Mouse (Mus musculus): ENCODE measurements at regions not wholly inside any gene's neighbourhood (a gene's known extent, or its start where the extent isn't known, plus 50 kb on each side); places are given as distances from the start of the nearest gene placed in this dataset.

DNA sequence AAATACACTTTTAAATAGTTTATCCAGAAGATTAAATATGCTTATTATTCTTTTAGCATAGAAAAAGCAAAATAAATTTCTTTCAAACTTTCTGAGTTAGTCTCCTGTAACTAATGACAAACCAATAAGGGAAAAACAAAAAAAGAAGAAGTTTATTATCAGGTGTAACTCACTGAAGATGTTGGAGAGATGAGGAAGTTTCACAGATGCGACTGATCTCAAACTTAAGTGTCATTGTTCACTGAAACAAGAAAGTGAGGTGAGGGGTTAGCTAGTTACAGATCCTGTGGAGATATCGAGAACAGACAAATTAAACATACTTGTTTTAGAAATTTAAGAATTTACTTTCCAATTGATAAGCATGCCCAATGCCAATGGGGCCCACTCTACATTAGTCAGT lies 199.2 kb downstream of the Wdr20rt start:
- TF ChIP-seq CTCF (IDR thresholded peaks at IDR 0.05; ENCODE audit: low read depth) (no peak), EP300 (IDR thresholded peaks at IDR 0.05; ENCODE audit: low read depth) (no peak)
